Mouse (Mus musculus): ENCODE measurements at regions not wholly inside any gene's neighbourhood (a gene's known extent, or its start where the extent isn't known, plus 50 kb on each side); places are given as distances from the start of the nearest gene placed in this dataset.

DNA sequence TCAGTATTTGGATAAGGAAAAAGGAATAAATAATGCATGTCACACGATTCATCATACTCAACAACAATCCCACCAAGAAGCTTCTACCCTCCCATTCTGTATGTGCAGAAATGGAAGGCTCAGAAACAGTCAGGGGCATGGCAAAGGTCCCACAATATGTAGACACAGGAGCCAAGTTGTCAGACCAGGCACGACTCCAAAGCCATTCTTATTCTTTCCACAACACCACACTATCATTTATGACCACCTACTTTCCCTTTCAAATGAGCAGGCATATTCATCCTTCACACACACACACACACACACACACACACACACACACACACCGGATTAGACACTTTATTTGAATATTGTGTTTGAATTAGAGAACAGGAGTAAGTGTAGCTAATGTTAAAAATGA, 232.0 kb downstream of the Rab28 start:
- TF ChIP-seq CTCF (IDR thresholded peaks at IDR 0.05; ENCODE audit: insufficient read depth, low read depth, low read length): no peak
- WGBS: 36% methylated on average over 3 of the region's 3 CpGs
- no peak overlapping the region for H3K27ac ChIP-seq (ENCODE audit: insufficient read depth, low read depth, low read length)
- H3K4me1 ChIP-seq (ENCODE audit: control insufficient read depth, insufficient read depth, low read length): no peaks in the 10 kb centered on the region
- no peak overlapping the region for H3K4me3 ChIP-seq (ENCODE audit: insufficient read depth, low read depth, low read length)

DNA sequence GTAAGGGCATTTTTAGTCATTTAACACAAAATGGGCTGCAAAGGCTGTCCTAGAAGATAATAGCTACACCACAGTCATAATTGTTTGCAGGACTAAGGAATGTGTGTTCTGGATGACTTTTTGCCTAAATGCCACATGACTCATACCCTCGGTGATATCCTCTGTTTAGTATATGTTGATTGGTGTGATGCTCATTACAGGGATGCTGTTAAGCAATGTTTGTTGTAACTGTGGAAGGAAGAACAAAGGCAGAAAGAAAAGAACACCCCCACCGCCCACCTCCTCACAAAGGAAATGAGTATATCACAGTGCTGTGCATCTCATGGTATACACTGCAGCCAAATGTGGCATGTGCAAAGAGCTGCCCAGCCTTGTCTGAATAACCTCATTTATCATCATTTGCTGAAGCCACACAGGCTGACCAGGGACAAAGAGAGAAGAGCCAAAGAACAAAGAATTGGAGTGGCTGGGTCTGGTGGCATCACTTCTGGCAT, 262.4 kb downstream of the Rab28 start:
- Histone ChIP-seq H3K27ac (ENCODE audit: insufficient read depth, low read depth, low read length) (0 out of 2 replicates have a peak overlapping the region, but pooled peaks have one; percentile 2), H3K4me1 (ENCODE audit: control insufficient read depth, insufficient read depth, low read length) (no peaks in the 10 kb centered on the region), H3K4me3 (ENCODE audit: insufficient read depth, low read depth, low read length) (no peak overlapping the region)
- WGBS: 53% methylated on average over 2 of the region's 2 CpGs
- TF ChIP-seq POLR2A (IDR thresholded peaks at IDR 0.05; ENCODE audit: insufficient read depth, low read depth, low read length) (no peak), CTCF (IDR thresholded peaks at IDR 0.05; ENCODE audit: insufficient read depth, low read depth, low read length) (no peak)

DNA sequence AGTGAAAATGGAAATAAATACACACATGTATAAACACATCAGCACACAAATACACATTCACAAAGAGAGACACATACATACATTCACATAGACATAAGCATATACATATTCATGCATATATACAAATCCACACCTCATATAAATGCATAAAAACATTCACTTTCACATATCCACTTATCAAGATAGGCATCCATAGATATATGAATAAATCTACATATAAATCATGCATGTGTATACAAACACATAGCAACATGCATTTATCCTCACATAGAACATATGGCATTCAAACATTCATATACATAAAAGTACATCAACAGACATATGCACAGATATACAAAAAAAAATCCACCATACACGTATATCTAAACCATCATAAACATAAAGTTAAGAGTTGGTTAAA, 266.9 kb downstream of the Rab28 start:
- no peak overlapping the region for H3K4me3 ChIP-seq (ENCODE audit: insufficient read depth, low read depth, low read length)
- TF ChIP-seq CTCF (IDR thresholded peaks at IDR 0.05; ENCODE audit: insufficient read depth, low read depth, low read length) (no peak), POLR2A (IDR thresholded peaks at IDR 0.05; ENCODE audit: insufficient read depth, low read depth, low read length) (no peak)
- H3K27ac ChIP-seq (ENCODE audit: insufficient read depth, low read depth, low read length): no peak overlapping the region
- 96% methylated on average over 1 of the region's 1 CpGs for WGBS
- H3K4me1 ChIP-seq (ENCODE audit: control insufficient read depth, insufficient read depth, low read length): no peaks in the 10 kb centered on the region

DNA sequence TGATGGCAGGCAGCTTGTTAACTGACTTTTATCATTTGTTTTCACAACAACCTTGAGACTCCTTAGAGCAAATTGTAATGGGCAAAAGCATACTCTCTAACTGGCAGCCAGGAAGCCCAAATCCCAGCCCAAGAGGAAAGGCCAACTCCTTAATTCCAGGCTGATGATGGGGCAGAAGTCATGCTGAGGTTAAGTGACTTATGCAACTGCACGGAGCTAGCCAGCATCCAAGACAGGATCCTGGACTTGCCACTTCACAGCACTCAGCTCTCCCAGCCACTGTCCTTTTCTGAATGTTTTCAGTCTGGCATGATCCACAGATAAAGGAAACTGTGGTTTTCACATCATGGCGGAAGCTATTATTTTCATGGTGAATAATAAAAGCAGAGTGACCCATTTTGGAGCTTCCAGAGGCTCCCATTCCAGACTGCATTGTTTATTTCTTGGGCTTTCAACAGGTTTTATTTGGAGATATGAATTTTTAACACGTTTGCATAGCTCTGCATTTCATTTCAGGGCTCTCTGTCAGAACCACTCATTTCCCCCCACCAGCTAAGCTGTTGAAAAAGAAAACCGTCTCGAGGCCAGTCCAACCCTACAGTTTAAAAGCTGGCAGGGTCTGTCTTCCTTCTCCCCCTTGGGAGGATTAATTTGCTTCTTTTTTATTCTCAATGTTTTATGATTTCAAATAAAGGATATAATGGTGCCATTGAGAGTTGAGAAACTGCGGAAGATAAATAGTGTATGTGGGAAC, 288.7 kb downstream of the Rab28 start:
- TF ChIP-seq POLR2A (IDR thresholded peaks at IDR 0.05; ENCODE audit: insufficient read depth, low read depth, low read length): no peak
- no peak for TF ChIP-seq CTCF (IDR thresholded peaks at IDR 0.05; ENCODE audit: insufficient read depth, low read depth, low read length)

DNA sequence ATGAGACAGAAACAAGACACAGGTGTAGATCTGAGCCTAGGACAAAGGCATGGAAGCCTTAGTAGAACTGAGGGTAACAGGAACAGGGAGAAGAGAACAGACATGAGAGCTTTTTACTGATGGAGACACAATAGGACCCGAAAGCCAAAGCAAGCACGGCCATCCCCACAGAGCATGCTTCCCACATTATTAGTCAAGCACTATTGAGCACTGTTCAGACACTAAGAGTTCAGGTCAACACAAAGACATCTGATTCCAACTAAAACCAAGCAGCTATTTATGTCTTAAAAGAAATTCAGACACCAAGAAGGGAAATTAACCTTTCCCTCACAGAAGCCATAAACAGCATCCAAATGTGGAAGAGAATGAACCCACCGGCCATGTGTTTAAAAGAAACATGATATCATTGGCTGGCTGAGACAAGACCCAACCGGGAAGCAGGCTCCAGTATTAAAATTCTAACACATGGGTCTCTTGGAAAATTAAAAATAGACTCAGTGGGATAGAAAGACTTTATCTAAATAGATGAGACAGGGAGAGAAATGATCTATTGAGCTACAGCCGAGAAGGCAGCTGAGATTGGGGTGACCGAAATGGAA, 298.8 kb downstream of the Rab28 start:
- WGBS: 68% methylated on average over 6 of the region's 6 CpGs
- TF ChIP-seq CTCF (IDR thresholded peaks at IDR 0.05; ENCODE audit: insufficient read depth, low read depth, low read length) (no peak), POLR2A (IDR thresholded peaks at IDR 0.05; ENCODE audit: insufficient read depth, low read depth, low read length) (no peak)
- Histone ChIP-seq H3K27ac (ENCODE audit: insufficient read depth, low read depth, low read length) (no peak overlapping the region), H3K4me1 (ENCODE audit: control insufficient read depth, insufficient read depth, low read length) (no peaks in the 10 kb centered on the region), H3K4me3 (ENCODE audit: insufficient read depth, low read depth, low read length) (no peak overlapping the region)

More for the DNA sequence above, 288.7 kb downstream of the Rab28 start:
- 60% methylated on average over 6 of the region's 6 CpGs for WGBS
- Histone ChIP-seq H3K4me3 (ENCODE audit: insufficient read depth, low read depth, low read length) (no peak overlapping the region), H3K4me1 (ENCODE audit: control insufficient read depth, insufficient read depth, low read length) (no peaks in the 10 kb centered on the region), H3K27ac (ENCODE audit: insufficient read depth, low read depth, low read length) (no peak overlapping the region)

DNA sequence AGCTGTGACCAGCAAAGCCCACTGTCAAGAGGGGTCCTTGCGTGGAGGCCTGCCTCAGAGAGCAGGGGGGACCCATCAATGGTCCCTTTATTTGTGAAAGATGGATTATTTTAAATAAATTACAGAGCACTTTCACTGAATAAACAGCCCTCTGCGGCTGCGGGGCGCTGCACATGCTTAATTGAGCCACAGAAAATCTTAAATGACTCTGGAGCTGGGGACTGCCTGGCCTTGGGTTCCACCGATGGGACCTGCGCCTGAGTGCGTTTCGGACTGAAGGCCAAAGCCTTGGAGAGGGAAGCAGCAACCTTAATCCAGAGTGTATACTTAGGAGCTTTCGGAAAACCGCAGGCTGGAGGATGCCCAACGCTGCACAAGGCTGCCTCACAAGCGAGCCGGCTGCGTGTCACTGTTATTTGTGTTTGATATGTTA, 315.1 kb downstream of the Rab28 start:
- TF ChIP-seq CTCF (IDR thresholded peaks at IDR 0.05; ENCODE audit: insufficient read depth, low read depth, low read length) (no peak), POLR2A (IDR thresholded peaks at IDR 0.05; ENCODE audit: insufficient read depth, low read depth, low read length) (no peak)
- Histone ChIP-seq H3K4me1 (ENCODE audit: control insufficient read depth, insufficient read depth, low read length) (peaks cover 2% of the 10 kb centered on the region; the same call in 1 of the 2 replicates), H3K4me3 (ENCODE audit: insufficient read depth, low read depth, low read length) (no peak overlapping the region; the same call in 1 of the 2 replicates), H3K27ac (ENCODE audit: insufficient read depth, low read depth, low read length) (no peak overlapping the region)
- 24% methylated on average over 14 of the region's 14 CpGs for WGBS

DNA sequence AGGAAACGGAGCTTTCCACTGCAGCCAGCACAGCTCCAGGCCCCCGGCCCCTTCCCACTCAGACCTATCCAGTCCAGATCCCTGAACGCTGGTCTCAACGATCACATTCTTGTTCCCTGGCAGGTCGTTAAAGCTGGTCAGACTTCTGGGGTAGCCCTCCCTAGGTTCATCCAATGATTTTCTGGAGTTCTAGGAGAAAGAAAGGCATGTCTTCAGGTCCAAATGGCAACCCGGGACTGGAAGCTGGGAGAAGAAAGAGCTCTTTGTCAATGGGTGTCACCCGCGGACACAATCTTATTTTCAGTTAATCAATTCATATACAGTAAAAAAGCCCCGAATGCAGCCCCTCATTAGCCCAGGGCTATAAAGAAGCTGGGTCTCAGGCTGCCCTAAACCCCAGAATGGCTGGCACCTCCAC, 315.8 kb downstream of the Rab28 start:
- Histone ChIP-seq H3K27ac (ENCODE audit: insufficient read depth, low read depth, low read length) (no peak overlapping the region), H3K4me1 (ENCODE audit: control insufficient read depth, insufficient read depth, low read length) (peaks cover 2% of the 10 kb centered on the region; the same call in 1 of the 2 replicates), H3K4me3 (ENCODE audit: insufficient read depth, low read depth, low read length) (no peak overlapping the region)
- TF ChIP-seq CTCF (IDR thresholded peaks at IDR 0.05; ENCODE audit: insufficient read depth, low read depth, low read length) (no peak), POLR2A (IDR thresholded peaks at IDR 0.05; ENCODE audit: insufficient read depth, low read depth, low read length) (no peak)
- 51% methylated on average over 9 of the region's 9 CpGs for WGBS

DNA sequence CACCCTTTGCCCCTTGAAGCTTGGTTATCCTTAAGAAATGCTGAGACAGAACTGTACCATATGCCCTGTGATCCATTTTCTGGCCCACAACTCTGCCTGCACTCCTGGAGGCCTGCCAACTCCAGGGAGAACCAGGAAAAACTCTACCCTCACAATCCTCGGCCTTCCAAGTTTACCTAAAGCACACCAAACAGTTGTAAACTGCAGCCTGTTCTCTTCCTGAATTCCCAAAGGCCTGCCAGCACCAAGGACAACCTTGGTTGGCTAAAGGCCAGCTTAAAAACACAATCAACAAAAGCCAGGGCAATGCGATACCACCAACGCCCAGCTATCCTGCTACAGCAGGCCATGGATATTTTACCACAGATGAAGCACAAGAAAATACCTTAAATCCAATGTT, 334.5 kb downstream of the Rab28 start:
- TF ChIP-seq CTCF (IDR thresholded peaks at IDR 0.05; ENCODE audit: insufficient read depth, low read depth, low read length) (no peak), POLR2A (IDR thresholded peaks at IDR 0.05; ENCODE audit: insufficient read depth, low read depth, low read length) (no peak)
- Histone ChIP-seq H3K4me1 (ENCODE audit: control insufficient read depth, insufficient read depth, low read length) (no peaks in the 10 kb centered on the region), H3K4me3 (ENCODE audit: insufficient read depth, low read depth, low read length) (no peak overlapping the region), H3K27ac (ENCODE audit: insufficient read depth, low read depth, low read length) (no peak overlapping the region)
- WGBS: 81% methylated on average over 3 of the region's 3 CpGs

DNA sequence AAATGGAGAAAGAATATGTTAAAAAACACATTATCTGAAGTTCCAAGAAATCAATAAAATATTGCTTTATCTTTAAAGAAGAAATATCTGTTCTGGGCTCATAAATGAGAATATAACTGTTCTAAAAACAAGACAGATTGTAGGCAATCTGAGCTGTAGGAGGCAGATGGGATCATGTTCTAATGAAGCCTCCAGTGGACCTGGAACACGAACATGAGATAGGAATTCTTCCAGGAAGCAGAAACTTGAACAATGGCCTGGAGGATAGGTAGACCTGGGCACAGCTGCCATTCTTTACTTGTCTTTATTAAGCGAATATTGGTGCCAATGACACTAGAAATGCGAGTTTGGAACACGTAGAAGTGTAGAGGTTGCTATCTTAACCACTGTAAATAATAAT, 336.5 kb downstream of the Rab28 start:
- no peaks in the 10 kb centered on the region for H3K4me1 ChIP-seq (ENCODE audit: control insufficient read depth, insufficient read depth, low read length)
- H3K4me3 ChIP-seq (ENCODE audit: insufficient read depth, low read depth, low read length): no peak overlapping the region
- no peak for TF ChIP-seq CTCF (IDR thresholded peaks at IDR 0.05; ENCODE audit: insufficient read depth, low read depth, low read length)
- TF ChIP-seq POLR2A (IDR thresholded peaks at IDR 0.05; ENCODE audit: insufficient read depth, low read depth, low read length): no peak
- H3K27ac ChIP-seq (ENCODE audit: insufficient read depth, low read depth, low read length): no peak overlapping the region
- WGBS: 89% methylated on average over 4 of the region's 4 CpGs

Data from olfactory bulb, adult 2 months (tissue).